Mouse (Mus musculus) heart, embryonic 16.5 days (tissue): ENCODE data around the gene Ccdc162. TPM values are rescaled to one million over a fixed set of nuclear protein-coding genes. Genes with fewer than 3 reads are reported as not detected.

Experiments used
- ATAC-seq: fragments of 200-750 bp; cut with Nextera tagmentation; replicated peaks from 2 replicates; pipeline ENCODE4 v1.8.0; 2017; ENCODE audit warnings: moderate number of reproducible peaks; ENCODE audit not compliant: insufficient read depth, low FRiP score; ENCODE audit errors: extremely low read depth
- H3K27ac ChIP-seq: fragments of 300-500 bp; sonication (generic); 2 replicates; pipeline ENCODE4 v1.5.1; 2014; ENCODE audit warnings: mild to moderate bottlenecking, low read length, control low read depth, moderate library complexity
- H3K27me3 ChIP-seq: fragments of 300-500 bp; sonication (generic); 2 replicates; pipeline ENCODE4 v1.6.1; 2014; ENCODE audit warnings: low read length, mixed read lengths; ENCODE audit not compliant: control insufficient read depth, insufficient read depth
- H3K36me3 ChIP-seq: fragments of 300-500 bp; sonication (generic); 2 replicates; pipeline ENCODE4 v1.6.1; 2014; ENCODE audit not compliant: control insufficient read depth, insufficient read depth
- H3K4me1 ChIP-seq: fragments of 300-500 bp; sonication (generic); 2 replicates; pipeline ENCODE4 v1.6.1; 2014; ENCODE audit warnings: low read length, mixed read lengths; ENCODE audit not compliant: control insufficient read depth, insufficient read depth
- H3K4me2 ChIP-seq: fragments of 300-500 bp; sonication (generic); 2 replicates; pipeline ENCODE4 v1.6.1; 2014; ENCODE audit warnings: low read depth, mild to moderate bottlenecking, control low read depth, low read length
- H3K4me3 ChIP-seq: fragments of 300-500 bp; sonication (generic); 2 replicates; pipeline ENCODE4 v1.5.1; 2014; ENCODE audit warnings: mild to moderate bottlenecking, control low read depth, low read length
- H3K9ac ChIP-seq: fragments of 300-500 bp; sonication (generic); 2 replicates; pipeline ENCODE4 v1.6.1; 2014; ENCODE audit warnings: low read length, control low read depth
- H3K9me3 ChIP-seq: fragments of 300-500 bp; sonication (generic); replicated peaks from 2 replicates; pipeline ENCODE4 v1.6.1; 2016; ENCODE audit warnings: low read length; ENCODE audit not compliant: control insufficient read depth
- WGBS: fragments of 180-500 bp; shearing (Covaris S2); extraction: QIAGEN DNeasy Blood & Tissue Kit; methylation state at CpG from one replicate; pipeline ENCODE4 v1.1.7; 2014; 5-methylcytosine and 5-hydroxymethylcytosine counted together
- polyA plus RNA-seq: library from polyadenylated mRNA; unstranded; fragments of >200 nt; fragmentation: Nextera tagmentation; extraction: Ambion mirVana; gene quantifications from 2 replicates; pipeline ENCODE4 v1.2.1, GENCODE M21; 2015

The Ccdc162 gene
- polyA plus RNA-seq, 1 experiment from 2014 or later = 1.2 TPM

DNA sequence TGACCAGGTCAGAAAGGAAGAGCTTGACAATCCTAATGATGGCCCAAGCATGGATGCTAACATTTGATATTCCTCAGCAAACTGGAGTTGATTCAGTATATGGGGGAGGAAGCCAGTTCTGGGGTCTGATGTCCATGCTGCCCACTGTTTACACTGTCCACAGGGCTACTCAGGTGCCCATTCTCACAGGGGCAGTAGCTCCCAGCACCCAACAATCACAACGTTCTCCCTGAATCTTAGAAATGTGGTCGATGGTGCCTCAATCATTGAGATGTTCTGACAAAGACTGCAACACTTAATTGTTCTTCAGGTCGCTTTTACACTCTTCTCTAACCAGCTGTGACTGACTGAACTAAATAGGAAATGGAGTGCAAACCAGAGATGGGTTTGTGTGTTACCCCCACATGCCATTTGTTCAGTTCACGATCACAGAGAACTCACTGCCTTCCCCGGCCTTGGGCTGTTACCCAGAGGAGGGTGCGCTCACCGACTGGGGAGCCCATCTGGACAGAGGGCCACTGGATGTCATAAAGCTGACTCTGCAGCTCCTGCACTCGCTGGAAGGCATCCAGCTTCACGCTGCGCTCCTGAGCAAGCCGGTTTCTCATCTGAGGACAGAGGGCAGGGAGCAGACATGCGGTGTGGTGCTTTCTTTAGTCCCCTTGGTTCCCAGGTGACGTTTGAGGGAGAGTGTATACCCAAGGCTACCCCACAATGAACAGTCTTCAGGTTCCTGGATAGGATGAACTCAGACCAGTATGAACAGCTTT is 169.9 kb downstream of the Ccdc162 start:
- H3K36me3 ChIP-seq = peaks cover 3% of the 10 kb centered on the region; the same call in 1 of the 2 replicates
- peaks cover 11% of the 10 kb centered on the region for H3K9me3 ChIP-seq
- peaks cover 7% of the 10 kb centered on the region for H3K4me1 ChIP-seq
- H3K27me3 ChIP-seq = no peaks in the 10 kb centered on the region
- ATAC-seq = no peak
- H3K9ac ChIP-seq = no peak overlapping the region
- no peak overlapping the region for H3K4me2 ChIP-seq
- 63% methylated on average over 13 of the region's 13 CpGs for WGBS
- H3K27ac ChIP-seq = no peak overlapping the region
- no peak overlapping the region for H3K4me3 ChIP-seq

DNA sequence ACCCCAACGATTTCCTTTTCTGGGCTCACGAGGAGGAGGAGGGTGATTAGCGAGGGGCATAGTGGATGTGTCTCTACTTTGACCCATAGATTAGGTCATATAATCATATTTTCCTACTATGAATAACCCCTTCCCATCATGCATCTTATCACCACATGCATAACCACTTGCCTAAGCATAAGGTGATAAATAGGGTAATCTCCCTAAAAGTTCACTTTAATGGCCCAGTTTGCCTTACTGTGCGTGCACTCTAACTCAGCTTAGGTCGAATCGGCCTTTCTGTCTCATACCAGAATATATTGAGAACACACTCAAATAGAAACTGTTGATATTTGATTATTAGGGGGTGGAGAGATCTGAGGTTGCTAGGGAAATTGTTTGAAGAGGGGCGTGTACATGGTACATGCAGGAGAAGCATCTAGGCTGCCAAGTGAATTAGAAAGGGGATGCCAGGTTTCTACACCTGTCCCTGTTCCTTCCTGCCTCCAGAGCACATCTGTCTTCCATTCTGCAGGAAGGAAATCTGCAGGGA is 171.1 kb downstream of the Ccdc162 start:
- ATAC-seq = no peak
- H3K27me3 ChIP-seq = no peaks in the 10 kb centered on the region
- WGBS = 54% methylated on average over 7 of the region's 7 CpGs

DNA sequence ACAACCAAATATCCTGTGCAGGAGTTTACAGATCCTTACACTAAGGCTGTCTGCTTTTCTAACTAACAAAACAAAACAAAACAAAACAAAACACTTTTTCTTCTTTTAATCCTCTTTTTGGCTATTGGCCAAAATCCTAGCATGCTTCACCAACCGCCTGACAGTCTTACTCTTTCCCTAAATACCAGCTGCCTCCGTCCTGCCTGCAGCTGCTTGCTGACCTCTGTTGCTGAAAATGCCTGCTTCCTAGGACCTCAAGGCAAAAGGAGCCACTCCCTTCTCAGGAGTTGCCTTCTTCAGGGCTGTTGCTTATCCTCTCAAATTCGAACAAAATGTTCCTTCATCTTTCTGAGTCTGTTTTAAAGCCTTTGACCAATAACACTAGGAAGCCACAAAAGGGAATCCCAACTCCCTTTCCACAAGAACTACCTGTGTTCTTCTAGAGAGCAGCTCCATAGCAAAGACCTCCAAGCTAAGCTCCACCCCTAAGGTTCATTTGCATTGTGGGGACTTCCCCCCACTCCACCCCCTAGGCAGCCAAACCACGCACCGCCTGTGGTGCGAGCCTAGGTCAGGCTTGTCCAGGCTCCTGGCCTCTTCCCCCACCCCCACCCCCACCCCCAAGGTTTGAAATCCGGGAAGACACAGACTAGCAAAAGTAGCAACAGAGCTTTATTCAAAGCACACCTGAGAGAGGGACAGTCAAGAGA is 171.8 kb downstream of the Ccdc162 start:
- Histone ChIP-seq H3K36me3 (peaks cover 3% of the 10 kb centered on the region; the same call in 1 of the 2 replicates), H3K9ac (no peak overlapping the region), H3K4me2 (no peak overlapping the region), H3K4me3 (no peak overlapping the region), H3K9me3 (peaks cover 10% of the 10 kb centered on the region), H3K4me1 (peaks cover 7% of the 10 kb centered on the region), H3K27ac (no peak overlapping the region), H3K27me3 (no peaks in the 10 kb centered on the region)
- WGBS = 10% methylated on average over 7 of the region's 7 CpGs
- ATAC-seq = no peak

More for the DNA sequence above, 171.1 kb downstream of the Ccdc162 start:
- Histone ChIP-seq H3K27ac (no peak overlapping the region), H3K4me1 (peaks cover 7% of the 10 kb centered on the region), H3K4me2 (no peak overlapping the region), H3K9me3 (peaks cover 11% of the 10 kb centered on the region), H3K4me3 (no peak overlapping the region), H3K9ac (no peak overlapping the region), H3K36me3 (peaks cover 3% of the 10 kb centered on the region; the same call in 1 of the 2 replicates)

DNA sequence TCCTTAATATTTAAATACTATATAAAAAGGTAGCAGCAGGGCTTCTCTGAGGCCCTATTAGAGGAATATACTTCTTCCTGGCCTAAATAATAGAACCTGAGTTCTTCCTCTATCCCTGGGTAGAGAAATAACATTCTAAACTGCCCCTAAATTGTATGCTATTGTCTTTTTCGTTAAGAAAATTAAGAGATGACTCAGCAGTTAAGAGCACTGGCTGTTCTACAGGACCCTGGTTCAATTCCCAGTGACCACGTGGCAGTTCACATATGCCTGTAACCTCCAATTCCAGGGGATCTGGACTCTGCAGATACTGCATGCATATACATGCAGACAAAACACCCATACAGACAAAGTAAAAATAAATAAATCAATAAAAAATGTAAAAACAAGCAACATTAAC is 172.6 kb downstream of the Ccdc162 start:
- 71% methylated on average over 2 of the region's 2 CpGs for WGBS
- Histone ChIP-seq H3K27ac (no peak overlapping the region), H3K27me3 (no peaks in the 10 kb centered on the region), H3K36me3 (peaks cover 2% of the 10 kb centered on the region; the same call in 1 of the 2 replicates), H3K9ac (no peak overlapping the region), H3K4me3 (no peak overlapping the region), H3K9me3 (0 out of 2 replicates have a peak, but pooled peaks cover 2% of the 10 kb centered on the region), H3K4me1 (peaks cover 7% of the 10 kb centered on the region), H3K4me2 (no peak overlapping the region)
- no peak for ATAC-seq

DNA sequence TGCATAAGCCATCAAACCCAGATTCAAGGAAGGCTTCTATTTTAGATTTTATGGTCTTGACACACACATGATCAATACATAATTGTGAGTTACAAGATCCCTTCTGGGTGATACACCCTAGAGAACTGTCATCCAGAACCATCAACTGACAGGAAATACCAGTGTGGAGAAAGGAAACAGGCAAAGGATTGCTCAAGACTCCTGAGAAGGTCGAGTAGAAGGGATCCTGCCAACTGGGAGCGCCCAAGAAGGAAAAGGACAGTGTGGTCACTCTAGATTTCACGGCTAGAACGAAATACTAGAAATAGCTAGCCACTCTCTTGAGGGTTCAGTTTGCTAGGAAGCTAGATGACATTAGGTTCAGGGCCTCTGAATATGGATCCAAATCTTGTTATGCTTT is 173.0 kb downstream of the Ccdc162 start:
- Histone ChIP-seq H3K4me2 (no peak overlapping the region), H3K36me3 (peaks cover 2% of the 10 kb centered on the region; the same call in 1 of the 2 replicates), H3K27ac (no peak overlapping the region), H3K4me3 (no peak overlapping the region), H3K9me3 (0 out of 2 replicates have a peak, but pooled peaks cover under 1% of the 10 kb centered on the region), H3K9ac (no peak overlapping the region), H3K27me3 (no peaks in the 10 kb centered on the region), H3K4me1 (peaks cover 7% of the 10 kb centered on the region)
- WGBS = 74% methylated on average over 4 of the region's 4 CpGs
- ATAC-seq = no peak

DNA sequence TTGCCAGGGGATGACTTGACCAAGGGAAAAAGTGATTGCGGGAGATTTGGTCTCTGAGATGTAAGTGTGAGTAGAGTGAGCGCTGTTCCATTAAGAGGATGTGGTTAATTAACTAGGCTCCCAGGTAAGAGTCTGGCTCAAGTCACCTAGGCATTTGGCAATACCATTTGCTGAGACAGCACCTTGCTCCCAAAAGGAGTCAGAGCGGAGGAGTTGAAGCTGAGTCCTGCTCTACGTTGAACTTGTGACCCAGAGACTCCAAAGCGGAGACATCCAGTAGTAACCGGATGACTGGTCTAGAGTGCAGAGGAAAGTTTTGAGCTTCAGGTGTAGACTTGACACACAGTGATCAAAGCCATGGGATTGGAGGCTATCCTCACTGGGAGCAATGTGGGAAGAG is 174.4 kb downstream of the Ccdc162 start:
- WGBS = 91% methylated on average over 6 of the region's 6 CpGs
- no peak overlapping the region for H3K4me2 ChIP-seq
- peaks cover 7% of the 10 kb centered on the region; the same call in 1 of the 2 replicates for H3K36me3 ChIP-seq

DNA sequence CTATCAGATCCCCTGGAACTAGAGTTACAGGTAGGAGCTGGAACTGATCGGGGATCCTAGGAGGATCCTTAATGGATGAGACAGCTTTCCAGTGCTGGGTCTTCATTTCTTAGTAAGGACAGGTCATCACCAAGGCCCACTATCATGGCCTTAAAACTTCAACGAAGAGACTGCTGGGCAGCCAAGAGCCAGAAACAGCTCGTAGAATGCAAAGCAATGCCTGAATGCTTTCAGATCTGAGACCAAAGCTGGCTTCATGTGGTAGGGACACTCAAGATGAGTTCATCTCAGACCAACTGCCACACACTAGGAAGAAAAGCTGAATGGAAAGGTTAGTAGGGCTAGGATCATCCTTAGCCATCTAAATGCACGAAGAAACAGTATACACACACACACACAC is 177.4 kb downstream of the Ccdc162 start:
- no peak for ATAC-seq
- Histone ChIP-seq H3K4me3 (no peak overlapping the region), H3K9me3 (no peaks in the 10 kb centered on the region), H3K9ac (no peak overlapping the region), H3K4me2 (no peak overlapping the region), H3K36me3 (peaks cover 22% of the 10 kb centered on the region), H3K27ac (no peak overlapping the region), H3K4me1 (no peaks in the 10 kb centered on the region), H3K27me3 (no peaks in the 10 kb centered on the region)
- WGBS = 91% methylated on average over 4 of the region's 4 CpGs

More for the DNA sequence above, 174.4 kb downstream of the Ccdc162 start:
- H3K4me1 ChIP-seq = peaks cover 7% of the 10 kb centered on the region
- no peaks in the 10 kb centered on the region for H3K9me3 ChIP-seq
- no peak for ATAC-seq
- H3K9ac ChIP-seq = no peak overlapping the region
- H3K4me3 ChIP-seq = no peak overlapping the region
- H3K27ac ChIP-seq = no peak overlapping the region
- H3K27me3 ChIP-seq = no peaks in the 10 kb centered on the region

DNA sequence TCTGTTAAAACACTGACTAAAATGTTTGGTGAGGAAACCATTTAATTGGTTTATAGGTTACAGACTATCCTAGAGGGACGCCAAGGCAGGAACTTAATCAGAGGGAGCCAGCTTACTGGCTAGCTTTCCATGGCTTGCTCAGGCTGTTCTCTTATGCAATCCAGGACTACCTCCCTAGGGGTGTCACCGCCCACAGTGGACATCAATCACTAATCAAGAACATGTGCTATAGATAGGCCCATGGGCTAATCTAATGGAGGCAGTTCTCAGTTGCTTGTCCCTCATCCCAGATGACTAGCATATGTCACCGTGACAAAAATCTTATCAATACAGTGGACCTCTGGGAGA is 178.5 kb downstream of the Ccdc162 start:
- peaks cover 33% of the 10 kb centered on the region for H3K36me3 ChIP-seq
- H3K9me3 ChIP-seq = no peaks in the 10 kb centered on the region
- 86% methylated on average over 3 of the region's 3 CpGs for WGBS
- H3K27me3 ChIP-seq = no peaks in the 10 kb centered on the region
- H3K9ac ChIP-seq = no peak overlapping the region
- no peak for ATAC-seq
- no peaks in the 10 kb centered on the region for H3K4me1 ChIP-seq
- no peak overlapping the region for H3K27ac ChIP-seq
- no peak overlapping the region for H3K4me2 ChIP-seq
- no peak overlapping the region for H3K4me3 ChIP-seq
